Mouse (Mus musculus): ENCODE measurements around the gene Prr18. TPM values are rescaled to one million over a fixed set of nuclear protein-coding genes. Genes with fewer than 3 reads are reported as not detected.

Prr18 gene
- polyA plus RNA-seq, 1 experiment from 2014 or later: 0.13 TPM

- WGBS: 23% methylated on average over 20 of the region's 20 CpGs
- ATAC-seq (replicated peaks; ENCODE audit: insufficient number of reproducible peaks, insufficient read depth, low FRiP score, low read depth): 0 out of 2 replicates have a peak, but pooled peaks have one; percentile 20
- Histone ChIP-seq H3K9ac (no peak overlapping the region), H3K4me3 (no peak overlapping the region), H3K27me3 (peaks cover 27% of the 10 kb centered on the region), H3K4me1 (replicated peaks) (peaks cover 18% of the 10 kb centered on the region), H3K9me3 (replicated peaks) (no peaks in the 10 kb centered on the region), H3K36me3 (no peaks in the 10 kb centered on the region), H3K4me2 (peak overlapping the region; percentile 27; the same call in 1 of the 2 replicates), H3K27ac (no peak overlapping the region)
Observed at GRCm38 (mm10) chr17:8367514-8368480, 30.5 kb downstream of the Prr18 start.

DNA sequence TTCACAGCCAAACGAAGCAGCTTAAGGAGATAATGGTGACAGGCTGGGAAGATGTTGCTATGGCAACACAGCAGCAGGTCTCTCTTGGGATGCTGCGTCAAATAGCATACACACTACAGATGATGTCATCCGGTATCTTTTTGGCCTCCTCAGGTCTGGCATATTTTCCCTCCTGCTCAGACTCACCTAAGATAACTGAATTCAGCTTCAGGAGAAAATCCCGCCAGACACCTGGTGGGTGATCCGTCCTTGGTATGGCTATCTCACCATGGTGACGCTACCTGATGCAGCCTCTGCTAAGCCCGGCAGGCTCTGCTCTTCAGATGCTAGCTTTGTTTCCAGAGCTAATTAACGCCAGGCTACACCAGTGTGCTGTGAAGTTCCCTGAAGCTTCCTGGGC lies 31.3 kb downstream of the Prr18 start:
- ATAC-seq (replicated peaks; ENCODE audit: insufficient number of reproducible peaks, insufficient read depth, low FRiP score, low read depth): 0 out of 2 replicates have a peak, but pooled peaks have one; percentile 5
- H3K36me3 ChIP-seq: no peaks in the 10 kb centered on the region
- no peak overlapping the region for H3K4me2 ChIP-seq
- H3K4me1 ChIP-seq (replicated peaks): peaks cover 18% of the 10 kb centered on the region
- no peak overlapping the region for H3K4me3 ChIP-seq
- H3K27ac ChIP-seq: no peak overlapping the region
- no peak overlapping the region for H3K9ac ChIP-seq
- no peaks in the 10 kb centered on the region for H3K9me3 ChIP-seq (replicated peaks)
- peaks cover 20% of the 10 kb centered on the region for H3K27me3 ChIP-seq
- WGBS: 16% methylated on average over 8 of the region's 8 CpGs

- peaks cover 17% of the 10 kb centered on the region for H3K27me3 ChIP-seq
- no peak overlapping the region for H3K9ac ChIP-seq
- ATAC-seq (replicated peaks; ENCODE audit: insufficient number of reproducible peaks, insufficient read depth, low FRiP score, low read depth): no peak
- no peaks in the 10 kb centered on the region for H3K36me3 ChIP-seq
- no peak overlapping the region for H3K4me3 ChIP-seq
- H3K4me1 ChIP-seq (replicated peaks): peaks cover 18% of the 10 kb centered on the region
- H3K4me2 ChIP-seq: no peak overlapping the region
- no peak overlapping the region for H3K27ac ChIP-seq
- H3K9me3 ChIP-seq (replicated peaks): no peaks in the 10 kb centered on the region
- 57% methylated on average over 2 of the region's 2 CpGs for WGBS
Observed at GRCm38 (mm10) chr17:8369171-8369570, 31.9 kb downstream of the Prr18 start.

DNA sequence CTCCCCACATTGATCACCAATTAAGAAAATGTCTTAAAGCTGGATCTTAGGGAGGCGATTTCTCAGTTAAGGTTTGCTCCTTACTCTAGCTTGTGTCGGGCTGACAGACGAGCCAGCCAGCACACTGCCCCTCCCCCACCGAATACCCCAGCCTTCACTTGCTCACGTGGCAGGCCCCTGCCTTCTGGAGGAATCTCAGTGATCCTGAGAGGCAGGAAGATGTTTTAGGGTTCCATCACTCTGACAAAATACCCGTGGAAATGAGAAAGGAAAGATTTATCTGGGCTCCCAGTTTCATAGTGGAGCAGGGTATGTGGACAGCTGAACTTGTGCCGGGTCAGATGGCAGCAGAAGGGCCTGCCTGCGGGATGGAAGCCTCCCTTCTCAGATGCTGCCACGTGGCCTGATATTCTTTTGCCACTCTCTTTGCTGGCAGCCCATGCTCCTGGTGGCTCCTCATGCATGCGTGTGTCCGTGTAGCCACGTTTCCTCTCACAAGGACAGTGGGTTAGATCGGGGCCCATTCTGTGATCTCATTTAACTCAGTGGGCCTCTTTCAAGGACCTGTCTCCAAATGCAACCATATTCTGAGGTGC lies 33.5 kb downstream of the Prr18 start:
- WGBS: 35% methylated on average over 13 of the region's 13 CpGs
- no peak for ATAC-seq (replicated peaks; ENCODE audit: insufficient number of reproducible peaks, insufficient read depth, low FRiP score, low read depth)

DNA sequence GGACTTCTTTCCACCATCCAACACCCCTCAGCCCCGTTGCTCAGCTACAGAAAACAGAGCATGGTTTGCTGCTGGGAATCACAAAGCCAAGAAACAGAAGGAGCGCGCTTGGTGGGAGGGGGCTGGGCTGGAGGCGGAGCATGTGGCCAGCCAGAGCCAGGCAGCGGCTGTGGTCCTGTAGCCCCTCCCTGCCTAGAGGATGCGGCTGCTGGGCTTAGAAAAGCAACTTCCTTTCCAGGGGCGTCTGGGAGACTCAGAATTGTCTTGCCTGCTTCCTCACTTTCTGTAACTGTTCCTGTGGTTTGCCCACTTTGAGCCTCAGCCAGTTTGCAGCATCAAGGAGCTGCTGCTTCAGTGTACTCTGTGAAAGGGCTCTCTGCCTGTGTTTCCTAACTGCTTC lies 34.6 kb downstream of the Prr18 start:
- peak; percentile 73 for ATAC-seq (replicated peaks; ENCODE audit: insufficient number of reproducible peaks, insufficient read depth, low FRiP score, low read depth)
- under 1% methylated on average over 7 of the region's 7 CpGs for WGBS
- Histone ChIP-seq H3K27me3 (peaks cover 7% of the 10 kb centered on the region), H3K9ac (peak overlapping the region; percentile 30), H3K4me2 (peak overlapping the region; percentile 74), H3K27ac (peak overlapping the region; percentile 75), H3K4me1 (replicated peaks) (peaks cover 18% of the 10 kb centered on the region), H3K9me3 (replicated peaks) (no peaks in the 10 kb centered on the region), H3K36me3 (no peaks in the 10 kb centered on the region), H3K4me3 (peak overlapping the region; percentile 34)

More for the DNA sequence above, 33.5 kb downstream of the Prr18 start:
- H3K36me3 ChIP-seq: no peaks in the 10 kb centered on the region
- H3K9me3 ChIP-seq (replicated peaks): no peaks in the 10 kb centered on the region
- H3K27ac ChIP-seq: no peak overlapping the region
- no peak overlapping the region for H3K9ac ChIP-seq
- peaks cover 7% of the 10 kb centered on the region for H3K27me3 ChIP-seq
- no peak overlapping the region for H3K4me2 ChIP-seq
- no peak overlapping the region for H3K4me3 ChIP-seq
- peaks cover 18% of the 10 kb centered on the region for H3K4me1 ChIP-seq (replicated peaks)

DNA sequence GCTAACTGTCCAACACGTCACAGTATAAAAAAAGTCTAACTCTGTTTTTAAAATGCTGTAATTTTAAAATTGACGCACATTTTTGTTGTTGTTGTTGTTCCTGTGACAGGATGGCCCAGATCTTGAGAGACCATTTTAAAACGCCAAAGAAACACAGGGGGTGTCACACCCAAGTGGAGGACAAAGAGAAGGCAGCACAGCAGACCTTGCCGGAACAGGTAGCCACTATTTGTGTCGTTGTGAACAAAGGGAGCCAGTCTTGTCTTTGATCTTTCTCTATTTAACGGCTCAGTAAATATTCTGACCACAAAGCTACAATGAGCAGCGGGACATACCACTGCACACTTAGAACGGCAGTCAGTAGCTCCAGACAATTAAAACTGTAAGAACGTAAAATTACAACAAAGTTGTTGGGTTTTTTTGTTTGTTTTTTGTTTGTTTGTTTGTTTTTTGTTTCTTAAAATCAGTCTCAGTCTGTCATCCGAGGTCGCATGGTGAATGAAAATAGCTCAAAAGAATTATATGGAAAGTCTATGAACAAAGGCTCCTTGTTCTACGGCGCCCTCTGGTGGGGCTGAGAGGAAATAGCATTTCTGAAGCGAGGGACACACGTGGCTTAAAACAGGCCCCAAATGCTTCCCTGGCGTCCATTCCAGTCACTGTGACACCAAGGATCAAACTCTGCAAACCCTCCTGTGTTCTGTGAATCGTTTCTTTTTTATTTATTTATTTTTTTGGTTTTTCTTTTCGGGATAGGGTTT lies 35.2 kb downstream of the Prr18 start:
- Histone ChIP-seq H3K4me2 (peak overlapping the region; percentile 74), H3K9me3 (replicated peaks) (no peaks in the 10 kb centered on the region), H3K36me3 (no peaks in the 10 kb centered on the region), H3K27me3 (peaks cover 7% of the 10 kb centered on the region), H3K4me1 (replicated peaks) (peaks cover 18% of the 10 kb centered on the region), H3K27ac (peak overlapping the region; percentile 75), H3K9ac (peak overlapping the region; percentile 30), H3K4me3 (peak overlapping the region; percentile 34)
- ATAC-seq (replicated peaks; ENCODE audit: insufficient number of reproducible peaks, insufficient read depth, low FRiP score, low read depth): no peak
- WGBS: 4% methylated on average over 18 of the region's 18 CpGs

- WGBS: 54% methylated on average over 5 of the region's 5 CpGs
- Histone ChIP-seq H3K36me3 (no peaks in the 10 kb centered on the region), H3K9me3 (replicated peaks) (no peaks in the 10 kb centered on the region), H3K27me3 (no peaks in the 10 kb centered on the region), H3K4me2 (no peak overlapping the region), H3K4me3 (no peak overlapping the region), H3K4me1 (replicated peaks) (peaks cover under 1% of the 10 kb centered on the region), H3K27ac (no peak overlapping the region), H3K9ac (no peak overlapping the region)
- no peak for ATAC-seq (replicated peaks; ENCODE audit: insufficient number of reproducible peaks, insufficient read depth, low FRiP score, low read depth)
Observed at GRCm38 (mm10) chr17:8377298-8377697, 40.0 kb downstream of the Prr18 start.

- no peaks in the 10 kb centered on the region for H3K36me3 ChIP-seq
- no peak for ATAC-seq (replicated peaks; ENCODE audit: insufficient number of reproducible peaks, insufficient read depth, low FRiP score, low read depth)
- no peak overlapping the region for H3K9ac ChIP-seq
- H3K27ac ChIP-seq: no peak overlapping the region
- peaks cover 34% of the 10 kb centered on the region for H3K27me3 ChIP-seq
- H3K4me3 ChIP-seq: no peak overlapping the region
- 89% methylated on average over 2 of the region's 2 CpGs for WGBS
- H3K9me3 ChIP-seq (replicated peaks): no peaks in the 10 kb centered on the region
- H3K4me1 ChIP-seq (replicated peaks): peaks cover 11% of the 10 kb centered on the region
- no peak overlapping the region for H3K4me2 ChIP-seq
Observed at GRCm38 (mm10) chr17:8385441-8385840, 48.2 kb downstream of the Prr18 start.

- H3K36me3 ChIP-seq: no peaks in the 10 kb centered on the region
- peaks cover 11% of the 10 kb centered on the region for H3K4me1 ChIP-seq (replicated peaks)
- no peak overlapping the region for H3K27ac ChIP-seq
- ATAC-seq (replicated peaks; ENCODE audit: insufficient number of reproducible peaks, insufficient read depth, low FRiP score, low read depth): no peak
- peaks cover 55% of the 10 kb centered on the region for H3K27me3 ChIP-seq
- 0 out of 2 replicates have a peak overlapping the region, but pooled peaks have one; percentile 26 for H3K4me3 ChIP-seq
- H3K9ac ChIP-seq: no peak overlapping the region
- H3K4me2 ChIP-seq: peak overlapping the region; percentile 46; the same call in 1 of the 2 replicates
- WGBS: 2% methylated on average over 13 of the region's 13 CpGs
- H3K9me3 ChIP-seq (replicated peaks): no peaks in the 10 kb centered on the region
Observed at GRCm38 (mm10) chr17:8388463-8388862, 51.2 kb downstream of the Prr18 start.

DNA sequence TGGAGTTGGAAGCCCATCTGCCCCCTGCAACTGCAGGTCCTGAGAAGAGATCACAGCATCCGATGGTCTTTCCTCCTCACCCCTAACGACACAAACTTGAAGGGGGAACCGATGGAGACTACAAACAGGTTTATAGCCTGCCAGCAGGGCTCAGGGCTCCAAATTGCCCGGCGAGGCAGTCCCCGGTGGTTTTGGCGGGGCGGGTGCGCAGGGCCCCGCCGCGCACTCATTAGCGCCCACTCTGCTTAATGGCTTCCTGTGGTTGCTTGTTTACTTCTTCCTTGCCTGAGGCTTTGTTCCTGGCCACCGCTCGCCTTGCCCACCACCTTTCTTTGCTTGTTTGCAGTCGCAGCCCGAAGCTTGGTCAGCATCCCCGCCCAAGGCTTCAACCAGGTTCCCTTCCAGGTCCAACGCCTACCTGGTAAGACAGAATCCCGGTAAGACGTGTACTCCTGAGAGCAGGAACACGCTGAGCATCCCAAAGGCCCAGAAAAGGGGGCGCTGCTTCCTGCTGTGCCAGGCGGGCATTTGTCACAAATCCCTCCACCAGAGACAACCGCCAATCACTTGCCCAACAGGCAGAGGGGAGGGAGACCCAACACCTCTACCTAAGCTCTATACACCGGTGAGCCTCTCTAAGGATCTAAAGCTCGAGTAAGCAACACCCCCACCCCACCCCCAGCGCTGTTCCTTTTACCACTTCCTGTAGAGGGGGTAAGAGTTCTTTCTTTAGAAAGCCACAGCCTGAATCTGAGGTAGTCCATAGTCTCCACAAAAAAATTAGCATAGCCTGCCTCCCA lies 51.9 kb downstream of the Prr18 start:
- Histone ChIP-seq H3K36me3 (no peaks in the 10 kb centered on the region), H3K27ac (no peak overlapping the region), H3K4me1 (replicated peaks) (peaks cover 11% of the 10 kb centered on the region), H3K9ac (no peak overlapping the region), H3K9me3 (replicated peaks) (no peaks in the 10 kb centered on the region), H3K27me3 (peaks cover 55% of the 10 kb centered on the region), H3K4me3 (peak overlapping the region; percentile 26), H3K4me2 (peak overlapping the region; percentile 46)
- 2% methylated on average over 28 of the region's 28 CpGs for WGBS
- ATAC-seq (replicated peaks; ENCODE audit: insufficient number of reproducible peaks, insufficient read depth, low FRiP score, low read depth): no peak
